Mouse (Mus musculus): ENCODE results near the gene P4ha1. TPM values are rescaled to one million over a fixed set of nuclear protein-coding genes. Genes with fewer than 3 reads are reported as not detected.
"Not testable (repeated sequence)": the region's sequence is repeated elsewhere in the genome, so short reads cannot be mapped to it uniquely, and the experiment has no call there.

Gene P4ha1
- total RNA-seq (2014; fragmentation: Nextera tagmentation) (18.4 and 23.4 TPM in 2 replicates), total RNA-seq (2017) (40.1 and 46.9 TPM in 2 replicates)

- ATAC-seq (replicated peaks; ENCODE audit: poor library complexity, severe bottlenecking): peak; percentile 90
Observed at GRCm38 (mm10) chr10:59323100-59323487, at the start of gene P4ha1. TSS of gene P4ha1 (plus strand) at chr10:59323296.

- ATAC-seq (replicated peaks; ENCODE audit: poor library complexity, severe bottlenecking): no peak
Observed at GRCm38 (mm10) chr10:59275745-59276144, 47.4 kb upstream of the P4ha1 start.

- no peak for ATAC-seq (replicated peaks; ENCODE audit: poor library complexity, severe bottlenecking)
Observed at GRCm38 (mm10) chr10:59277116-59277515, 46.0 kb upstream of the P4ha1 start.

- ATAC-seq (replicated peaks; ENCODE audit: poor library complexity, severe bottlenecking): 0 out of 2 replicates have a peak, but pooled peaks have one; percentile 27
Observed at GRCm38 (mm10) chr10:59277729-59278475, 45.2 kb upstream of the P4ha1 start.

GRCm38 (mm10) chr10:59283164-59283563, 39.9 kb upstream of the P4ha1 start:
- peak; percentile 92 for ATAC-seq (replicated peaks; ENCODE audit: poor library complexity, severe bottlenecking)

- peak; percentile 38 for ATAC-seq (replicated peaks; ENCODE audit: poor library complexity, severe bottlenecking)
Observed at GRCm38 (mm10) chr10:59283749-59284148, 39.3 kb upstream of the P4ha1 start.

- no peak for ATAC-seq (replicated peaks; ENCODE audit: poor library complexity, severe bottlenecking)
Observed at GRCm38 (mm10) chr10:59285530-59285929, 37.6 kb upstream of the P4ha1 start.

GRCm38 (mm10) chr10:59287251-59287650, 35.8 kb upstream of the P4ha1 start:
- no peak for ATAC-seq (replicated peaks; ENCODE audit: poor library complexity, severe bottlenecking)

- ATAC-seq (replicated peaks; ENCODE audit: poor library complexity, severe bottlenecking): no peak
Observed at GRCm38 (mm10) chr10:59287662-59288061, 35.4 kb upstream of the P4ha1 start.

GRCm38 (mm10) chr10:59289062-59289461, 34.0 kb upstream of the P4ha1 start:
- ATAC-seq (replicated peaks; ENCODE audit: poor library complexity, severe bottlenecking): no peak

GRCm38 (mm10) chr10:59291536-59291935, 31.6 kb upstream of the P4ha1 start:
- ATAC-seq (replicated peaks; ENCODE audit: poor library complexity, severe bottlenecking): no peak

GRCm38 (mm10) chr10:59292079-59292478, 31.0 kb upstream of the P4ha1 start:
- ATAC-seq (replicated peaks; ENCODE audit: poor library complexity, severe bottlenecking): no peak

GRCm38 (mm10) chr10:59292558-59292957, 30.5 kb upstream of the P4ha1 start:
- peak; percentile 68 for ATAC-seq (replicated peaks; ENCODE audit: poor library complexity, severe bottlenecking)

- peak; percentile 64 for ATAC-seq (replicated peaks; ENCODE audit: poor library complexity, severe bottlenecking)
Observed at GRCm38 (mm10) chr10:59295241-59295811, 27.8 kb upstream of the P4ha1 start.

GRCm38 (mm10) chr10:59296261-59296660, 26.8 kb upstream of the P4ha1 start:
- ATAC-seq (replicated peaks; ENCODE audit: poor library complexity, severe bottlenecking): peak; percentile 40

GRCm38 (mm10) chr10:59302671-59303070, 20.4 kb upstream of the P4ha1 start:
- ATAC-seq (replicated peaks; ENCODE audit: poor library complexity, severe bottlenecking): not testable (repeated sequence)

GRCm38 (mm10) chr10:59308993-59309715, 13.9 kb upstream of the P4ha1 start:
- ATAC-seq (replicated peaks; ENCODE audit: poor library complexity, severe bottlenecking): 0 out of 2 replicates have a peak, but pooled peaks have one; percentile 33

- ATAC-seq (replicated peaks; ENCODE audit: poor library complexity, severe bottlenecking): 0 out of 2 replicates have a peak, but pooled peaks have one; percentile 35
Observed at GRCm38 (mm10) chr10:59310124-59310523, 13.0 kb upstream of the P4ha1 start.

GRCm38 (mm10) chr10:59310691-59311457, 12.2 kb upstream of the P4ha1 start:
- ATAC-seq (replicated peaks; ENCODE audit: poor library complexity, severe bottlenecking): no peak

- ATAC-seq (replicated peaks; ENCODE audit: poor library complexity, severe bottlenecking): no peak
Observed at GRCm38 (mm10) chr10:59311881-59312280, 11.2 kb upstream of the P4ha1 start.

All from granulocyte monocyte progenitor cell, adult 5-6 weeks (primary cell).